Mouse (Mus musculus) erythroblast, embryonic 14.5 days (primary cell): Measurements from ENCODE around the gene Adh6a.

Experiments used
- GATA1 ChIP-seq: IDR thresholded peaks from 2 replicates; pipeline ENCODE4 v1.6.1; 2012; ENCODE audit warnings: low read length, inconsistent platforms, mixed read lengths
- TAL1 ChIP-seq: IDR thresholded peaks from 3 replicates; pipeline ENCODE4 v1.6.1; 2012; ENCODE audit warnings: low read length, inconsistent platforms, mixed read lengths

DNA sequence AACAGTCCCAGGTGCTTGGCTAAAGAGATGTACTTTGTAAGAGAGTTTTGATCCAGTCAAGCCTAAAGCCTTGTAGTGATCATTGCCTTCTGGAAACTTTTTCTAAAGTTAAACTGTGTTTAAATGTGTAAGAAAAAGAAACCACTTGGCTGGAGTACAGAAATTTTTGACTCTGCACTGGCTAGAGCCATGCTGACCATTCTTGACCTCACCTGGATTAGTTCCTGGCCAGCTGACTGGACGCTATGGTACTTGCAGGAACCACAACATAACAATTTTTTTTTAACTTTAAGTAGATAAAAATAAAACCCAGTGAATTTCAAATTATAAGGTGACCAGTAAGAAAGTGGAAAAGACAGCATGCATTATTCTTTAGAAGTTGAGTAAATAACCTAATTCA is 56.5 kb downstream of the Adh6a start:
- TF ChIP-seq GATA1 (no peak), TAL1 (no peak)
